Mouse (Mus musculus): ENCODE data around the gene 1700030J22Rik. TPM values are rescaled to one million over a fixed set of nuclear protein-coding genes. Genes with fewer than 3 reads are reported as not detected.

Gene 1700030J22Rik
- polyA plus RNA-seq, 1 experiment from 2014 or later = 2.3 TPM

DNA sequence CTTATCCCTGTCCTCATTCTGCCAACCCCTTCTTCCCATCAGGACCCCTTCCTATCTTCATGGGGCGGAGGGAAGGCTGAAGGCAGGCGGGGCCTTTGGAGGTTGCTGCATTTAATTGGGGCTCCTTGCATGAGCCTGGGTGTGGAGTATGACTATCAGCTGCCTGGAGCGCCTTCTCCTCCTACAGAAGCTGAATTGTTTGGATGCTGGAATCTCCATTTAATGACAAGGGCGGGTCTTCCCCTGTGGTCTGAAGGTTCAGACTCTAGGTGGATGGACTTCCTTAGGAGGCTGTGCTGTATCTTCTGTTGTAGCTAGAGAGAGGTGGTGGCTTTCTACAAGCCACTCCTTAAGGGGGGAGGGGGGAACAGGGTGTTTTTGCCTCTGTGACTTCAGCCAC, 43.8 kb downstream of the 1700030J22Rik start:
- H3K27me3 ChIP-seq = no peaks in the 10 kb centered on the region
- no peak overlapping the region for H3K9ac ChIP-seq (replicated peaks)
- no peak for ATAC-seq (ENCODE audit: insufficient number of reproducible peaks, insufficient read depth, low FRiP score, low TSS enrichment, low read depth)
- no peaks in the 10 kb centered on the region for H3K9me3 ChIP-seq
- no peak overlapping the region for H3K4me2 ChIP-seq
- H3K27ac ChIP-seq = no peak overlapping the region
- H3K4me3 ChIP-seq (replicated peaks) = no peak overlapping the region
- 93% methylated on average over 4 of the region's 4 CpGs for WGBS
- no peaks in the 10 kb centered on the region for H3K4me1 ChIP-seq (replicated peaks)
- peaks cover 78% of the 10 kb centered on the region for H3K36me3 ChIP-seq

DNA sequence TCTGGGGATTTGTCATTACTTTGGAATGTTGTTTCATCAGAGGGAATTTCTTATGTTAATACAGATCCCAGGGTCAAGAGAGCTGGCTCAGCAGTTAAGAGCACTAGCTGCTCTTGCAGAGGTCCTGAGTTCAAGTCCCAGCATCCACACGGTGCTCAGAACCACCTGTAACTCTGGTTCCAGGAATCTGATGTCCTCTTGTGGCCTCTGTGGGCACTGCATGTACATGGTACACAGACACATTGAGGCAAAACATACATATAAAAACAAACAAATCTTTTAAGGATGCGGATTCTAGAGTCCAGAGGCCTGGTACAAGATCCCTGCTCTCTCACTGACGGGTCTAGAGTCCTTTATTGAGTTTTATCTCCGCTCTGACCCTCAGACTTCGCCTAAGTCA, 50.2 kb downstream of the 1700030J22Rik start:
- 95% methylated on average over 5 of the region's 5 CpGs for WGBS
- Histone ChIP-seq H3K4me3 (replicated peaks) (no peak overlapping the region), H3K27ac (no peak overlapping the region), H3K9ac (replicated peaks) (no peak overlapping the region), H3K9me3 (no peaks in the 10 kb centered on the region), H3K27me3 (no peaks in the 10 kb centered on the region), H3K4me2 (no peak overlapping the region), H3K4me1 (replicated peaks) (no peaks in the 10 kb centered on the region), H3K36me3 (peaks cover 82% of the 10 kb centered on the region)
- ATAC-seq (ENCODE audit: insufficient number of reproducible peaks, insufficient read depth, low FRiP score, low TSS enrichment, low read depth) = no peak

DNA sequence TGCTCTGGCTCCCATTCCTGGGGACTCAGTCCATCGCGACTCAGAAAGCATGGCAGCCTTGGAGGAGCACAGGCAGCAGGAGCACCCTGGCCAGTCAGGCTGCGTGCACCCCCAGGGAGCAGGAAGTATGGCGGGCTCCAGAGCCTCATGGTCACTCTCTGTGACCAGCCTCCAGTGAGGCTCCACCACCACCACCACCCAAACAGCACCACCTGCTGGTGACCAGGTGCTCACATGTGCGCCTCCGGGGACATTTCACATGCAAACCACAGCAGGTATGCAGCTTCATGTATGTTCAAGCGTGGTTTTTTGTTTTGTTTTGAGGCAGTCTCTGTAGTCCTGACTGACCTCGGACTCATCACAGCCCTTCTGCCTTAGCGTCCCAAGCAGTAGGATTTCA, 50.9 kb downstream of the 1700030J22Rik start:
- peaks cover 75% of the 10 kb centered on the region for H3K36me3 ChIP-seq
- WGBS = 85% methylated on average over 9 of the region's 9 CpGs
- ATAC-seq (ENCODE audit: insufficient number of reproducible peaks, insufficient read depth, low FRiP score, low TSS enrichment, low read depth) = no peak
- H3K9me3 ChIP-seq = no peaks in the 10 kb centered on the region
- no peaks in the 10 kb centered on the region for H3K27me3 ChIP-seq
- H3K4me1 ChIP-seq (replicated peaks) = no peaks in the 10 kb centered on the region
- H3K9ac ChIP-seq (replicated peaks) = no peak overlapping the region
- H3K27ac ChIP-seq = no peak overlapping the region
- no peak overlapping the region for H3K4me2 ChIP-seq
- H3K4me3 ChIP-seq (replicated peaks) = no peak overlapping the region

DNA sequence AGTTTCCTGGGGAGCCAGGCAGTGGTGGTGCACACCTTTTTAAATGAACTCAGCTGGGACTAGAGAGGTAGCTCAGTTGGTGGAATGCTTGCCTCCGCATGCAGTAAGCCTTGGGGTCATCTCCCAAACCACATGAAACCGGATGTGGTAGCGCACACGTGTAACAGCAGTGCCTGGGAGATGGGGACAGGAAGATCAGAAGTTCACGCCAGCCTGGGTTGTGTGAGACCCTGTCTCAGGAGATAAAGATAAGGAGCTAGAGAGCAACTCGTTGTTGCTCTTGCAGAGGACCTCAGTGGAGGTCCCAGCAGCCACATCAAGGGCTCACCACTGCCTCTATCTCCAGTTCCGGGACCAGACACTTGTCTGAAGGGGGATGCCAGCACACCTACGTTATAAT, 55.2 kb downstream of the 1700030J22Rik start:
- WGBS = 91% methylated on average over 8 of the region's 8 CpGs
- no peak for ATAC-seq (ENCODE audit: insufficient number of reproducible peaks, insufficient read depth, low FRiP score, low TSS enrichment, low read depth)

DNA sequence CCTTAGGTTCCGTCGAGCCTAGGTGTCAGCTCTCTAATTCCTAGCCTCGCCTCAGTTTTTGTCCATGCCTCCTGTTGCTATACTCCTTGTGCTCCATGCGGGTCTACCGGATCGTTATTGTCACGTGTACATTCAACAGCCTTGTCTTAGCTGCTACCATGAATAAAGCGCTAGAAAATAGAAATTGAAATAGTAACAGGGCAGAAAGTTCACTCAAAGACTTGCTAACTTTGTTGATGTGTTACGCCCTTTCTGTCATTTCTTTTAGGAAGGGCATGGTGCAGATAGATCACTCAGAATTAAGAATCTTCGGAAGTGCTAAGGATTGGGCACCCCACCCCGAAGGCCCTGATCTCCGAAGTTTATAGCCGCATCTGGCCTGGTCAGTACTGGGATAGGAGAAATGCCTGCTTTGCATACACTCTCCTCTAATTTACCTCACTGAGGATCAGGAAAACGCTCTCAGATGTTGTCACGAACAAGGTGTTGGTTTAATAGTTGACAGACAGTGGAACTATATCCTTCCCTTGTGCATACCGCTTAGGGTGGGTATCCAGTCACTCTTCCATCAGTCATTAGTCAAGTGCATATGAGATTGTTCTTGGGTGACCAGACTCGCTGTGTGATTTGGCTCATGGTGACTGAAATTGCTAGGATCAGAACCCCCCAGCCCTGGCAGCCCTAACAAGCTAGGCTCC, 56.5 kb downstream of the 1700030J22Rik start:
- Histone ChIP-seq H3K4me2 (peak overlapping the region; percentile 76), H3K9me3 (no peaks in the 10 kb centered on the region), H3K9ac (replicated peaks) (peak overlapping the region; percentile 81), H3K36me3 (peaks cover 20% of the 10 kb centered on the region), H3K27ac (0 out of 2 replicates have a peak overlapping the region, but pooled peaks have one; percentile 60), H3K27me3 (no peaks in the 10 kb centered on the region), H3K4me3 (replicated peaks) (peak overlapping the region; percentile 81), H3K4me1 (replicated peaks) (peaks cover 15% of the 10 kb centered on the region)
- 25% methylated on average over 17 of the region's 17 CpGs for WGBS
- no peak for ATAC-seq (ENCODE audit: insufficient number of reproducible peaks, insufficient read depth, low FRiP score, low TSS enrichment, low read depth)

More for the DNA sequence above, 55.2 kb downstream of the 1700030J22Rik start:
- H3K9me3 ChIP-seq = no peaks in the 10 kb centered on the region
- H3K4me1 ChIP-seq (replicated peaks) = peaks cover 15% of the 10 kb centered on the region
- H3K36me3 ChIP-seq = peaks cover 32% of the 10 kb centered on the region
- H3K27ac ChIP-seq = no peak overlapping the region
- no peak overlapping the region for H3K9ac ChIP-seq (replicated peaks)
- no peak overlapping the region for H3K4me2 ChIP-seq
- no peak overlapping the region for H3K4me3 ChIP-seq (replicated peaks)
- H3K27me3 ChIP-seq = no peaks in the 10 kb centered on the region

DNA sequence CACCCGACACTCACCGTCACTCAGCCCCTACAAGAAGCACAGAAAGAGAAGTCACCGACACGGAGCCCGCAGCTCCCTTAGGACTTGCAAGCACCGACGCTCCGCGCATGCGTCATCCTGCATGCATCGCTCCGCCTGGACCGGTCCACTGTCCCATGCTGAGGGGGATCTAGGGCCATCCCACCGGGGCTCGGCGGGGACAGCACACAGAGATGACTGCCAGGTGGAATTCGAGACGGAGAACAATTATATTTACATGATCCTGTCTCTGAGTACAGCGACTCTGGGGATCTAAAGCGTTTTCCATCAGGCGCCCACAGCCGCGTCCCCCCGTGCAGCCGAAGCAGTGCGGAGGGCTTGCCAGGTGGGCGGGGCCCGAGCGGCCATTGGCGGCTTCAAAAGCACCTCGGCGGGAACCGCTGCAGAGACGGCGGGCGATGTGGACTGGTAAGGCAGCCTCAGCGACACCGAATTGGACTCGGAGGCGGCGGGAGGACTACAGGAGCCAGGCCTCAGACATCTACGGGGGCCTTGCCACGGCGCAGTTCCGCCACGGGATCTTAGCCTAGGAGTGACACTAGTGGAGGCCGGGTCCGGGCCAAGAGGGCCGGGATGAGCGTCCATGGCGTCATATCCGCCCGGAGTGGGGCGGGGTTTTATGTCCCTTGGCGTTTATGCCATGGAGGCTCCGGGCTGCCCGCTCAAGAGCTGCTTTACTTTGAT, 57.3 kb downstream of the 1700030J22Rik start, which contains the start of the genes Cmc2 and Cenpn:
Cmc2 (minus strand) TSS at position 119 of the 723 bp plus-strand sequence.
Cenpn (plus strand) TSS at position 394 of the 723 bp plus-strand sequence.
- no peaks in the 10 kb centered on the region for H3K9me3 ChIP-seq
- ATAC-seq (ENCODE audit: insufficient number of reproducible peaks, insufficient read depth, low FRiP score, low TSS enrichment, low read depth) = peak; percentile 95
- H3K27ac ChIP-seq = peak within 1 kb of the TSS; percentile 60
- H3K9ac ChIP-seq (replicated peaks) = peak within 1 kb of the TSS; percentile 81
- H3K4me1 ChIP-seq (replicated peaks) = peaks cover 15% of the 10 kb centered on the region
- peak within 1 kb of the TSS; percentile 81 for H3K4me3 ChIP-seq (replicated peaks)
- no peaks in the 10 kb centered on the region for H3K27me3 ChIP-seq
- peaks cover 13% of the 10 kb centered on the region; the same call in 1 of the 2 replicates for H3K36me3 ChIP-seq
- peak within 1 kb of the TSS; percentile 76 for H3K4me2 ChIP-seq
- WGBS = under 1% methylated on average over 57 of the region's 57 CpGs

DNA sequence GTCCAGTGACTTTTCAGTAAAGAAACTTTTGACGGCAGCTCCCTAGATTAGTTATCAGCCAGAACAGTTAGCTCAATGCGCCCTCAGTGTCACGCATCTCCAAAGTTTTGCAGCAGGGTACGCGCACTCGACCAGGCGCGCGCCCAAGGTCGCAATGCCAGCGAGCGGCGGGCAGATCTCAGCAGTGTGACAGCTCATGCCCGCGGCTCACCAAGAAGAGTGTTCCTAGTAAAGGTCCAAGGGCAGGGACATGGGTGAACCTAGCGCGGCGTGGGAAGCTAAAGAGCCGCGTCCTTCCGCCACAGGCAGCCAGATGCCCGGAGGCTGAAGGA, 57.8 kb downstream of the 1700030J22Rik start:
- H3K36me3 ChIP-seq = peaks cover 13% of the 10 kb centered on the region
- H3K4me3 ChIP-seq (replicated peaks) = peak overlapping the region; percentile 81
- H3K9ac ChIP-seq (replicated peaks) = peak overlapping the region; percentile 81
- peak; percentile 74 for ATAC-seq (ENCODE audit: insufficient number of reproducible peaks, insufficient read depth, low FRiP score, low TSS enrichment, low read depth)
- H3K27me3 ChIP-seq = no peaks in the 10 kb centered on the region
- peak overlapping the region; percentile 76 for H3K4me2 ChIP-seq
- WGBS = under 1% methylated on average over 22 of the region's 22 CpGs
- peak overlapping the region; percentile 60 for H3K27ac ChIP-seq
- no peaks in the 10 kb centered on the region for H3K9me3 ChIP-seq
- H3K4me1 ChIP-seq (replicated peaks) = peaks cover 15% of the 10 kb centered on the region

Other genes with a start within 250 kb of the 1700030J22Rik start
- gene Cdyl2, start 246.0 kb downstream of the 1700030J22Rik start, polyA plus RNA-seq (2016; fragmentation: Nextera tagmentation; extraction: Ambion mirVana) = 8.1 and 8.2 TPM in 2 replicates
- 72.2 and 82.7 TPM in 2 replicates for gene Cmc2, start 57.5 kb downstream of the 1700030J22Rik start, polyA plus RNA-seq (2016; fragmentation: Nextera tagmentation; extraction: Ambion mirVana)
- gene Cenpn, start 57.2 kb downstream of the 1700030J22Rik start, polyA plus RNA-seq (2016; fragmentation: Nextera tagmentation; extraction: Ambion mirVana) = 47.5 and 47.6 TPM in 2 replicates
- 11.7 and 12.5 TPM in 2 replicates for gene Atmin, start 35.6 kb downstream of the 1700030J22Rik start, polyA plus RNA-seq (2016; fragmentation: Nextera tagmentation; extraction: Ambion mirVana)
- 134 TPM in 2 replicates for gene Gcsh, start 14.6 kb upstream of the 1700030J22Rik start, polyA plus RNA-seq (2016; fragmentation: Nextera tagmentation; extraction: Ambion mirVana)
- 0.09 TPM in 1 of 2 replicates, not detected in the other for gene Pkd1l2, start 103.5 kb upstream of the 1700030J22Rik start, polyA plus RNA-seq (2016; fragmentation: Nextera tagmentation; extraction: Ambion mirVana)
- gene Bco1, start 116.9 kb upstream of the 1700030J22Rik start, polyA plus RNA-seq (2016; fragmentation: Nextera tagmentation; extraction: Ambion mirVana) = 0.14 and 0.41 TPM in 2 replicates
- gene Gan, start 179.2 kb upstream of the 1700030J22Rik start, polyA plus RNA-seq (2016; fragmentation: Nextera tagmentation; extraction: Ambion mirVana) = 2.3 and 2.6 TPM in 2 replicates

All from limb, embryonic 12.5 days (tissue).